Mouse (Mus musculus) layer of hippocampus, adult 9-11 months (tissue): ENCODE results near the gene Mal.

Experiments used
- DNase-seq: peaks from one replicate; pipeline ENCODE4 v3.0.0; 2022

The Mal gene

GRCm38 (mm10) chr2:127656086-127656720 is at the start of gene Mal:
Gene Mal, minus strand, starts transcription at chr2:127656695.
- DNase-seq = peak; percentile 71

GRCm38 (mm10) chr2:127705267-127705666 is 48.8 kb upstream of the Mal start:
- no peak for DNase-seq

- no peak for DNase-seq
Measured at GRCm38 (mm10) chr2:127689239-127689638, 32.7 kb upstream of the Mal start.

GRCm38 (mm10) chr2:127683687-127684331 is 27.3 kb upstream of the Mal start:
- DNase-seq = peak; percentile 78

- DNase-seq = no peak
Measured at GRCm38 (mm10) chr2:127667843-127668506, 11.5 kb upstream of the Mal start.

- DNase-seq = no peak
Measured at GRCm38 (mm10) chr2:127667015-127667414, 10.5 kb upstream of the Mal start.

- DNase-seq = no peak
Measured at GRCm38 (mm10) chr2:127662708-127663107, 6.2 kb upstream of the Mal start.

GRCm38 (mm10) chr2:127655419-127655818 is 1.1 kb downstream of the Mal start:
- no peak for DNase-seq

- DNase-seq = no peak
Measured at GRCm38 (mm10) chr2:127654786-127655185, 1.7 kb downstream of the Mal start.

GRCm38 (mm10) chr2:127652805-127653204 is 3.7 kb downstream of the Mal start:
- DNase-seq = no peak

GRCm38 (mm10) chr2:127652335-127652734 is 4.2 kb downstream of the Mal start:
- DNase-seq = no peak

GRCm38 (mm10) chr2:127651601-127652000 is 4.9 kb downstream of the Mal start:
- no peak for DNase-seq

- no peak for DNase-seq
Measured at GRCm38 (mm10) chr2:127649921-127650320, 6.6 kb downstream of the Mal start.

GRCm38 (mm10) chr2:127648145-127648544 is 8.3 kb downstream of the Mal start:
- DNase-seq = no peak

GRCm38 (mm10) chr2:127646875-127647274 is 9.6 kb downstream of the Mal start:
- no peak for DNase-seq

GRCm38 (mm10) chr2:127643728-127644704 is 12.5 kb downstream of the Mal start:
- DNase-seq = no peak

- DNase-seq = no peak
Measured at GRCm38 (mm10) chr2:127638973-127639372, 17.5 kb downstream of the Mal start.

- no peak for DNase-seq
Measured at GRCm38 (mm10) chr2:127635581-127635980, 20.9 kb downstream of the Mal start.

- no peak for DNase-seq
Measured at GRCm38 (mm10) chr2:127632601-127633000, 23.9 kb downstream of the Mal start.

- peak; percentile 76 for DNase-seq
Measured at GRCm38 (mm10) chr2:127627990-127628570, 28.4 kb downstream of the Mal start.

- peak; percentile 90 for DNase-seq
Measured at GRCm38 (mm10) chr2:127627354-127627753, 29.1 kb downstream of the Mal start.

- DNase-seq = no peak
Measured at GRCm38 (mm10) chr2:127625659-127626058, 30.8 kb downstream of the Mal start.

- DNase-seq = no peak
Measured at GRCm38 (mm10) chr2:127624786-127625185, 31.7 kb downstream of the Mal start.
